Mouse (Mus musculus) erythroblast, embryonic 14.5 days (primary cell): ENCODE measurements around the gene Srsf4. TPM values are rescaled to one million over a fixed set of nuclear protein-coding genes. Genes with fewer than 3 reads are reported as not detected.

Source experiments
- H3K27me3 ChIP-seq: 2 replicates; pipeline ENCODE4 v1.6.1; 2012; ENCODE audit warnings: inconsistent platforms; ENCODE audit not compliant: control insufficient read depth
- H3K36me3 ChIP-seq: 2 replicates; pipeline ENCODE4 v1.6.1; 2012; ENCODE audit warnings: mild to moderate bottlenecking, inconsistent platforms; ENCODE audit not compliant: control insufficient read depth
- H3K4me1 ChIP-seq: 2 replicates; pipeline ENCODE4 v1.6.1; 2012; ENCODE audit warnings: inconsistent platforms; ENCODE audit not compliant: control insufficient read depth
- H3K4me3 ChIP-seq: replicated peaks from 2 replicates; pipeline ENCODE3; 2012; ENCODE audit warnings: moderate library complexity, mild to moderate bottlenecking, inconsistent platforms
- H3K9me3 ChIP-seq: 2 replicates; pipeline ENCODE4 v1.6.1; 2012; ENCODE audit warnings: low read length, inconsistent platforms, mixed read lengths; ENCODE audit not compliant: control insufficient read depth
- GATA1 ChIP-seq: IDR thresholded peaks from 2 replicates; pipeline ENCODE4 v1.6.1; 2012; ENCODE audit warnings: low read length, inconsistent platforms, mixed read lengths
- TAL1 ChIP-seq: IDR thresholded peaks from 3 replicates; pipeline ENCODE4 v1.6.1; 2012; ENCODE audit warnings: low read length, inconsistent platforms, mixed read lengths
- polyA plus RNA-seq: library from polyadenylated mRNA; stranded (reverse); fragments of >175 nt; gene quantifications from 2 replicates; pipeline ENCODE4 v1.2.3, GENCODE M21; 2012

The Srsf4 gene
- polyA plus RNA-seq, 1 experiment, result 37.6 TPM

GRCm38 (mm10) chr4:131922404-131922803 is 49.0 kb downstream of the Srsf4 start:
- no peak for TF ChIP-seq GATA1
- TF ChIP-seq TAL1, result no peak
- peaks cover 17% of the 10 kb centered on the region for H3K9me3 ChIP-seq
- peaks cover 71% of the 10 kb centered on the region for H3K27me3 ChIP-seq
- H3K36me3 ChIP-seq, result peaks cover 69% of the 10 kb centered on the region
- peaks cover 24% of the 10 kb centered on the region for H3K4me1 ChIP-seq
- no peak overlapping the region for H3K4me3 ChIP-seq

- no peak overlapping the region for H3K4me3 ChIP-seq
- peaks cover 53% of the 10 kb centered on the region for H3K27me3 ChIP-seq
- TF ChIP-seq GATA1, result no peak
- TF ChIP-seq TAL1, result no peak
- peaks cover 17% of the 10 kb centered on the region for H3K9me3 ChIP-seq
- H3K36me3 ChIP-seq, result peaks cover 88% of the 10 kb centered on the region
- H3K4me1 ChIP-seq, result peaks cover 24% of the 10 kb centered on the region
These were observed 50.8 kb downstream of the Srsf4 start for GRCm38 (mm10) chr4:131924096-131924810.

DNA sequence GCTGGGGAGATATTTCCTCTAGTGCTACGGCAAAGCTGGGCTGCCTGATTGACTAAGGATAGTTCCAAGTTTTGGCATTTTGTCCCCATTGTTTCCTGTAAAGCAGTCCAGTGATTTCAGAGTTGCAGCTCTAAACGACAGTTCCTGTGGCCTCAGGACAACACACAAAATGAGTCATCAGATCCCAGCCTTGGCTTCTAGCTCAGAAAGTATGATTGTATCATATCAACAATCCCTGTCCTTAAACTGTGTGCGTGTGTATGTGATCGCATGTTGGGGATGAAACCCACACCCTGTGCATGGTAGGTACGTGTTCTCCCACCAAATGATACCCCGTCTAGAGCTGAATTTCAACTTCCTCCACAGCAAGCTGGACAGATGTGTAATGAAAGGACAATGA is 55.7 kb downstream of the Srsf4 start:
- no peak for TF ChIP-seq GATA1
- no peak for TF ChIP-seq TAL1
- Histone ChIP-seq H3K4me3 (no peak overlapping the region), H3K4me1 (peaks cover 4% of the 10 kb centered on the region), H3K27me3 (peaks cover 4% of the 10 kb centered on the region), H3K36me3 (peaks cover 100% of the 10 kb centered on the region), H3K9me3 (no peaks in the 10 kb centered on the region)

DNA sequence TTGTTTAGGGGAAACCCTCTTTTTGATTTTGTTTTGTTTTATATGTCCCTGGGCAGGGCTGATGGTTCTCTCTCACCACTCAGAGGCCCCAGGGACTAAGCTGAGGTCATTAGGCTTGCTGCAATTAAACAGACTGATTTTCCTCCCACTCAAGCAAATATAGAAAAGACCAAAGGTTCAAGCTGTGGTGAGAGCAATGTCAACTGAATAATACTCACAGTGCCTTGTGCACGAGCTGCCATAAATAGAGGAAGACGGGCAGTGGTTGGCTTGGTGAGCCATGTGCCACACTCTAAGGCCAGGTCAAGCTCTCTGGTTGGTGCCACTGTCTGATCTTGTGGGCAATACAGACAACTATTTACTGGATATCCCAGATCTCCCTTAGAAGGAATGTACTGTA is 66.0 kb downstream of the Srsf4 start:
- Histone ChIP-seq H3K27me3 (no peaks in the 10 kb centered on the region), H3K4me1 (no peaks in the 10 kb centered on the region), H3K36me3 (peaks cover 100% of the 10 kb centered on the region), H3K9me3 (no peaks in the 10 kb centered on the region), H3K4me3 (no peak overlapping the region)
- TF ChIP-seq TAL1, result no peak
- no peak for TF ChIP-seq GATA1

DNA sequence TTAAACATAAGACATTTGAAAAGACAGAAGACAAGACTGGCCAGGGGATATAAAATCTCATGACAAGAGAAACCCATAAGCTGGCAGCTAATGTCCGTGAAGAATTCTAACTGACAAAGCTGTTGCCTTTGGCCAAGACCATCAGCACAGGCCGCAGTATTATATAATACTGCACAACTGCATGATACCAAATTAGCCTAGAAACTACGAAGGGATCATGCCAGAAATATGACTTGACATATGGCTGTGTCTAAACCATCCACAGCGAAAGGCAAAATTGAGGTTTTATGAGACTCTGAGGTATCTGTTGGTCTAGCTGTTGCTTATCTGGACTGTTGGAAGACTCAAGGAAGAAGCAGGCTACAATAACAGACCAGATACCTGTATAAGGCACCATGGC is 67.4 kb downstream of the Srsf4 start:
- no peaks in the 10 kb centered on the region for H3K9me3 ChIP-seq
- no peaks in the 10 kb centered on the region for H3K27me3 ChIP-seq
- H3K4me1 ChIP-seq, result no peaks in the 10 kb centered on the region
- H3K4me3 ChIP-seq, result no peak overlapping the region
- H3K36me3 ChIP-seq, result peaks cover 100% of the 10 kb centered on the region
- TF ChIP-seq TAL1, result no peak
- TF ChIP-seq GATA1, result no peak

GRCm38 (mm10) chr4:131947848-131948247 is 74.4 kb downstream of the Srsf4 start:
- peaks cover 100% of the 10 kb centered on the region for H3K36me3 ChIP-seq
- H3K4me3 ChIP-seq, result no peak overlapping the region
- H3K9me3 ChIP-seq, result no peaks in the 10 kb centered on the region
- no peak for TF ChIP-seq TAL1
- TF ChIP-seq GATA1, result no peak
- no peaks in the 10 kb centered on the region for H3K4me1 ChIP-seq
- no peaks in the 10 kb centered on the region for H3K27me3 ChIP-seq

GRCm38 (mm10) chr4:131949903-131950302 is 76.5 kb downstream of the Srsf4 start:
- no peaks in the 10 kb centered on the region for H3K27me3 ChIP-seq
- no peak for TF ChIP-seq GATA1
- no peak for TF ChIP-seq TAL1
- no peaks in the 10 kb centered on the region for H3K9me3 ChIP-seq
- H3K4me1 ChIP-seq, result no peaks in the 10 kb centered on the region
- no peak overlapping the region for H3K4me3 ChIP-seq
- peaks cover 100% of the 10 kb centered on the region for H3K36me3 ChIP-seq

- no peaks in the 10 kb centered on the region for H3K27me3 ChIP-seq
- no peak overlapping the region for H3K4me3 ChIP-seq
- no peaks in the 10 kb centered on the region for H3K4me1 ChIP-seq
- no peaks in the 10 kb centered on the region for H3K9me3 ChIP-seq
- H3K36me3 ChIP-seq, result peaks cover 100% of the 10 kb centered on the region
- no peak for TF ChIP-seq TAL1
- no peak for TF ChIP-seq GATA1
These were observed 77.2 kb downstream of the Srsf4 start for GRCm38 (mm10) chr4:131950657-131951056.

Other genes starting within 250 kb of the Srsf4 start
- gene Ptpru, start 35.3 kb upstream of the Srsf4 start, polyA plus RNA-seq, result 0.50 and 0.55 TPM in 2 replicates
- gene Mecr, start 30.1 kb upstream of the Srsf4 start, polyA plus RNA-seq, result 1.8 and 2.4 TPM in 2 replicates
- not detected in 2 replicates for gene Tmem200b, start 48.2 kb downstream of the Srsf4 start, polyA plus RNA-seq
- 0.05 and 0.06 TPM in 2 replicates for gene Gm10300, start 201.1 kb downstream of the Srsf4 start, polyA plus RNA-seq
- gene Epb41, start 201.7 kb downstream of the Srsf4 start, polyA plus RNA-seq, result 120 and 121 TPM in 2 replicates